Mouse (Mus musculus) liver, embryonic 14.5 days (tissue): ENCODE data around the gene Hmgcs1.

ENCODE experiments used
- CTCF ChIP-seq: IDR thresholded peaks from 2 replicates; pipeline ENCODE4 v1.5.1; 2016; ENCODE audit warnings: antibody characterized with exemption, low read depth, control low read depth
- EP300 ChIP-seq: IDR thresholded peaks from 2 replicates; pipeline ENCODE4 v1.6.1; 2016; ENCODE audit warnings: antibody characterized with exemption, low read depth

DNA sequence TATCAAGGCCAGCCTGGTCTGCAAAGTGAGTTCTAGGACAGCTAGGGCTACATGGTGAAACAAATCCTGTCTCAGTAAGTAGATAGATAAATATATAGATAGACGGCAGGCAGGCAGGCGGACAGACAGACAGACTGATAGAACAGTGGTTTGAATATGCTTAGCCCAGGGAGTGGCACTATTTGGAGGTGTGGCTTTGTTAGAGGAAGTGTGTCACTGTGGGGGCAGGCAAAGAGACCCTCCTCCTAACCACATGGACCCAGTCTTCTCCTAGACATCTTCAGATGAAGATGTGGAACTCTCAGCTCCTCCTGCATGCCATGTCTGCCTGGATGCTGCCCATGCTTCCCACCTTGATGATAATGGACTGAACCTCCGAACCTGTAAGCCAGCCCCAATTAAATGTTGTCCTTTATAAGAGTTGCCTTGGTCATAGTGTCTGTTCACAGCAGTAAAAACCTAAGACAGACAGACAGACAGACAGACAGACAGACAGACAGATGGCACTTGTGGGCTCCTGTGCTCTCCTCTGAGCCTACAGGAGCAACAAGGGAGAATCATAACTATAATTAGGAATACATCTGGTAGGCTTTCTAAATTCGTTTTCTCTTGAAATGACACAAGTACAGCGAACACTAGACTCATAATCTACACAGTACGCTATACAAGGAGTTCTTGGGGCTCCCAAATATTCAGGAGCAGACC, 52.7 kb downstream of the Hmgcs1 start:
- TF ChIP-seq EP300 = no peak
- TF ChIP-seq CTCF = no peak
